Comparison of ENCODE assay signal across 11 mouse cellular contexts in the genomic region with DNA sequence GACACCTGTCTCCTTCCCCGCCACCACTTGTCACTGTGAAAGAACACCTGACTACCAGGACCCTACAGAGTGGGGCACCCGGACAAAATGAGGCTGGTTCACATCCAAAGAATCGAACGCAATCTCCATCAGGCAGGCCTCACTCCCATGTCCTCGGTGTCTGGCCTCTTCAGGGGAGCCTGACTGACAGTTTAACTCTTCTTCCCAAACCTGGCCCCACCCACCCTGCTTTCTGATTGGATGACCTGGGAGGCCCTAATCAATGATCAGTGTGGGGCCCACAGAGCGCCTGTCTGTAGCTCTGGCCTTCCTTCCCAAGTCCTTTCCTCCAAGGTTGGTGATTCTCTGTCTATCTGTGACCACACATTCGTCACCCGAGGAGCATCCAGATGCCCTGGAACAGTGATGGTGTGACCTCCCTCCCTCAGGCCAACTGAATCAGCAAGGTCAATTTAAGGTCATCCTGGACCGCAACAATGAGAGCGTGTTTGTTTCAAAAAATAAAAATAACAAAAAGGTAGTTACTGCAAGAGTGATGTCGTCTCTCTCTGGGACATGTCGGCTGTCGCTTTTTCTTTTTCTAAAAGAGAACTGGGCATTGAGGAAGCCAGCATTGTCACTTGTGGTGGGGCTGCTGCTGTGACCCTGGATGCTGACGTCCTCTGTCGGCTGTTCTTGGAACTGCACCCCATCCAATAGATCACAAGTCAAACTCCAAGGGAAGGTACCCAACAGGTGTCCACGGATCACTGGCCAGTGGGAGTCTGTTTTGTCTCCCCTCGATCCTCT. TPM values are rescaled to one million over a fixed set of nuclear protein-coding genes. Genes with fewer than 3 reads are reported as not detected.
A peak's percentile ranks its signal among the peaks of the same experiment; 100 is the strongest.
DNase-seq lines count a peak whose midpoint lies in the region; ATAC-seq and TF ChIP-seq lines count a peak whose summit lies in the region.
"Had no signal": no experiment of that assay in that cellular context is flagged by ENCODE, and none has a peak within 500 bp of the region (broad histone marks: within the 10 kb centered on the region; RNA-seq: fewer than 3 reads in every experiment).

No protein-coding gene starts in this region.

- no peak overlapping the region for H3K4me2 ChIP-seq in hindbrain, embryonic 11.5 days (replicated peaks; ENCODE audit: low read depth, low read length)
- no peak overlapping the region for H3K4me2 ChIP-seq in hindbrain, embryonic 14.5 days (replicated peaks)
- H3K4me2 ChIP-seq in CH12.LX (ENCODE audit: insufficient read depth, low read depth, poor library complexity, severe bottlenecking) = peak overlapping the region; percentile 96
- H3K4me2 ChIP-seq in liver, embryonic 11.5 days = peak overlapping the region; percentile 79
- H3K4me2 ChIP-seq: heart, embryonic 15.5 days had no signal

- in situ Hi-C loops in CH12.LX (cut with MboI; ENCODE audit: low pct_ligation_motif_present, low pct_unique_long_range_greater_than_20kb, low sequenced_read_pairs) = loop anchor here (25.0 kb wide), 1 partner anchor 428 kb away; no protein-coding TSS in a partner anchor

- DNase-seq in hindbrain, embryonic 11.5 days (ENCODE audit: low spot score) = peak; percentile 34
- no peak for DNase-seq in hindbrain, embryonic 14.5 days (ENCODE audit: low spot score)
- peak; percentile 92 for DNase-seq in CH12.LX (ENCODE audit: extremely low read depth)
- DNase-seq in liver, embryonic 11.5 days (ENCODE audit: low spot score) = peak; percentile 66
- no peak for DNase-seq in adrenal gland, postnatal 4 days (ENCODE audit: low spot score in 2 of 2)
- no peak for DNase-seq in ovary, postnatal 10 days (ENCODE audit: low spot score)
- no peak for DNase-seq in gastrocnemius, postnatal 14 days
- DNase-seq: thymus, adult 18-20 months had no signal

- peak; percentile 33; the same call in 1 of the 2 replicates for TF ChIP-seq EP300 in CH12.LX (IDR thresholded peaks at IDR 0.05; ENCODE audit: low read length)

- no peak overlapping the region for H3K9ac ChIP-seq in hindbrain, embryonic 11.5 days (ENCODE audit: low read depth, low read length)
- no peak overlapping the region for H3K9ac ChIP-seq in hindbrain, embryonic 14.5 days
- peak overlapping the region; percentile 88 for H3K9ac ChIP-seq in CH12.LX (ENCODE audit: insufficient read depth, low read depth)
- peak overlapping the region; percentile 65 for H3K9ac ChIP-seq in liver, embryonic 11.5 days (ENCODE audit: low read depth, low read length)
- H3K9ac ChIP-seq: heart, embryonic 15.5 days had no signal

- dilution Hi-C loops in CH12.LX (cut with MboI; ENCODE audit: extremely low pct_ligation_motif_present, extremely low pct_unique_long_range_greater_than_20kb, low sequenced_read_pairs) = no loop called here

- TF ChIP-seq POLR2A in CH12.LX (IDR thresholded peaks at IDR 0.05; ENCODE audit: low read depth, low read length) = peak; percentile 94
- TF ChIP-seq POLR2A in bone marrow macrophage, adult 2 months (IDR thresholded peaks at IDR 0.05; ENCODE audit: borderline replicate concordance, low read depth, low read length) = no peak

- TF ChIP-seq CTCF in CH12.LX (conservative IDR thresholded peaks at IDR 0.05 in 1 of 2, IDR thresholded peaks at IDR 0.05 in 1 of 2; ENCODE audit: low read depth in 2 of 2, low read length in 2 of 2) = peak; percentile 86 to 99
- peak; percentile 62; the same call in 1 of the 2 replicates for TF ChIP-seq CTCF in bone marrow macrophage, adult 2 months (IDR thresholded peaks at IDR 0.05; ENCODE audit: low read depth, low read length)

- no peaks in the 10 kb centered on the region for H3K79me2 ChIP-seq in CH12.LX (replicated peaks; ENCODE audit: control insufficient read depth, extremely low read depth, insufficient read depth, poor library complexity, severe bottlenecking)

- H3K36me3 ChIP-seq in hindbrain, embryonic 11.5 days (ENCODE audit: control insufficient read depth, insufficient read depth, low read length) = no peaks in the 10 kb centered on the region
- H3K36me3 ChIP-seq in hindbrain, embryonic 14.5 days (replicated peaks; ENCODE audit: control insufficient read depth, insufficient read depth) = no peaks in the 10 kb centered on the region
- peaks cover 0 to 5% of the 10 kb centered on the region in 2 experiments for H3K36me3 ChIP-seq in CH12.LX (replicated peaks in 1 of 2; ENCODE audit: control insufficient read depth in 1 of 2, insufficient read depth in 1 of 2, low read length in 1 of 2)
- no peaks in the 10 kb centered on the region for H3K36me3 ChIP-seq in liver, embryonic 11.5 days (ENCODE audit: control insufficient read depth, insufficient read depth, low read length)
- H3K36me3 ChIP-seq: heart, embryonic 15.5 days had no signal

- peak; percentile 32; the same call in 1 of the 2 replicates for ATAC-seq in hindbrain, embryonic 11.5 days (ENCODE audit: low FRiP score)
- no peak for ATAC-seq in hindbrain, embryonic 14.5 days (ENCODE audit: low FRiP score)
- ATAC-seq in liver, embryonic 11.5 days (replicated peaks; ENCODE audit: low FRiP score) = peak; percentile 93

- intact Hi-C loops in gastrocnemius, postnatal 14 days (cut with DNase I; ENCODE audit: low total_unique reads) = no loop called here

- peak; percentile 77 for TF ChIP-seq RAD21 in CH12.LX (IDR thresholded peaks at IDR 0.05; ENCODE audit: low read depth, low read length)

- peaks cover 5% of the 10 kb centered on the region for H3K4me1 ChIP-seq in hindbrain, embryonic 11.5 days (replicated peaks; ENCODE audit: control insufficient read depth, insufficient read depth, low read length)
- H3K4me1 ChIP-seq in hindbrain, embryonic 14.5 days (replicated peaks; ENCODE audit: control insufficient read depth, insufficient read depth, low read length) = 0 out of 2 replicates have a peak, but pooled peaks cover 9% of the 10 kb centered on the region
- peaks cover 18 to 59% of the 10 kb centered on the region in 2 experiments for H3K4me1 ChIP-seq in CH12.LX (ENCODE audit: control insufficient read depth in 1 of 2, insufficient read depth in 2 of 2)
- H3K4me1 ChIP-seq in bone marrow macrophage, adult 2 months (ENCODE audit: control insufficient read depth, insufficient read depth, low read length) = peaks cover 20% of the 10 kb centered on the region
- H3K4me1 ChIP-seq in liver, embryonic 11.5 days (replicated peaks; ENCODE audit: control insufficient read depth, insufficient read depth, low read length) = peaks cover 38% of the 10 kb centered on the region

- H3K27ac ChIP-seq in hindbrain, embryonic 11.5 days (ENCODE audit: low read depth, low read length) = no peak overlapping the region
- no peak overlapping the region for H3K27ac ChIP-seq in hindbrain, embryonic 14.5 days
- peak overlapping the region; percentile 96 for H3K27ac ChIP-seq in CH12.LX (ENCODE audit: insufficient read depth, low read depth)
- peak overlapping the region; percentile 52 for H3K27ac ChIP-seq in bone marrow macrophage, adult 2 months (ENCODE audit: insufficient read depth, low read depth, low read length)
- peak overlapping the region; percentile 82 for H3K27ac ChIP-seq in liver, embryonic 11.5 days (ENCODE audit: low read depth, low read length)
- H3K27ac ChIP-seq: heart, embryonic 15.5 days had no signal

- 24% methylated on average over 17 of the region's 17 CpGs for WGBS in hindbrain, embryonic 11.5 days
- 25% methylated on average over 17 of the region's 17 CpGs for WGBS in hindbrain, embryonic 14.5 days
- WGBS in liver, embryonic 11.5 days = 24% methylated on average over 17 of the region's 17 CpGs

- H3K9me3 ChIP-seq in hindbrain, embryonic 11.5 days (ENCODE audit: control insufficient read depth, low read length) = no peaks in the 10 kb centered on the region
- H3K9me3 ChIP-seq in hindbrain, embryonic 14.5 days (ENCODE audit: control insufficient read depth, low read length) = no peaks in the 10 kb centered on the region
- no peaks in the 10 kb centered on the region for H3K9me3 ChIP-seq in CH12.LX (replicated peaks; ENCODE audit: low read length)
- H3K9me3 ChIP-seq in liver, embryonic 11.5 days (ENCODE audit: control insufficient read depth, low read length) = no peaks in the 10 kb centered on the region
- H3K9me3 ChIP-seq: heart, embryonic 15.5 days; megakaryocyte, embryonic 14.5 days had no signal

- 0 out of 2 replicates have a peak, but pooled peaks cover 3% of the 10 kb centered on the region for H3K27me3 ChIP-seq in hindbrain, embryonic 11.5 days (ENCODE audit: control insufficient read depth, insufficient read depth, low read length)
- no peaks in the 10 kb centered on the region for H3K27me3 ChIP-seq in hindbrain, embryonic 14.5 days (ENCODE audit: control insufficient read depth, insufficient read depth, low read length)
- H3K27me3 ChIP-seq in CH12.LX (replicated peaks) = no peaks in the 10 kb centered on the region
- no peaks in the 10 kb centered on the region for H3K27me3 ChIP-seq in liver, embryonic 11.5 days (replicated peaks; ENCODE audit: control insufficient read depth, insufficient read depth, low read length)
- H3K27me3 ChIP-seq: heart, embryonic 15.5 days; megakaryocyte, embryonic 14.5 days had no signal

- no peak overlapping the region for H3K4me3 ChIP-seq in hindbrain, embryonic 11.5 days (ENCODE audit: low read depth, low read length)
- H3K4me3 ChIP-seq in hindbrain, embryonic 14.5 days (replicated peaks; ENCODE audit: low read length) = no peak overlapping the region
- H3K4me3 ChIP-seq in CH12.LX (replicated peaks in 1 of 3; ENCODE audit: low read depth in 2 of 3, low read length in 2 of 3, poor library complexity in 1 of 3) = peak overlapping the region; percentile 51 to 57 (median 56)
- no peak overlapping the region for H3K4me3 ChIP-seq in bone marrow macrophage, adult 2 months (ENCODE audit: insufficient read depth, low read length)
- H3K4me3 ChIP-seq in liver, embryonic 11.5 days (ENCODE audit: low read depth, low read length) = peak overlapping the region; percentile 26
- H3K4me3 ChIP-seq: heart, embryonic 15.5 days had no signal

TF ChIP-seq in CH12.LX, 34 proteins besides CTCF, POLR2A, EP300 and RAD21 (continues in another document):
- peak; percentile 96 for TF ChIP-seq MAX (IDR thresholded peaks at IDR 0.05; ENCODE audit: low read length)
- peak; percentile 49; the same call in 1 of the 2 replicates for TF ChIP-seq CHD2 (IDR thresholded peaks at IDR 0.05; ENCODE audit: low read length)
- TF ChIP-seq CHD1 (IDR thresholded peaks at IDR 0.05; ENCODE audit: low read depth, low read length) = no peak; the same call in 1 of the 2 replicates
- TF ChIP-seq E2F4 (IDR thresholded peaks at IDR 0.05; ENCODE audit: insufficient replicate concordance, low read depth, low read length) = no peak

RNA-seq across cellular contexts. Expression of a gene that starts 28.7 kb away (rescaled TPM):
- 91.2 and 110 TPM in 2 replicates for polyA plus RNA-seq in hindbrain, embryonic 11.5 days (2014; fragmentation: Nextera tagmentation; extraction: Ambion mirVana)
- polyA plus RNA-seq in hindbrain, embryonic 14.5 days (2014; fragmentation: Nextera tagmentation; extraction: Ambion mirVana) = 67.8 and 74.8 TPM in 2 replicates
- total RNA-seq in CH12.LX (2012; rRNA removed) (67.1 and 85.9 TPM in 2 replicates), CH12.LX (2014; rRNA removed) (145 and 150 TPM in 2 replicates)
- polyA plus RNA-seq in CH12.LX (2012; ENCODE audit: insufficient read length, low read depth) = 163 and 167 TPM in 2 replicates
- polyA plus RNA-seq in bone marrow macrophage, adult 2 months (2012; ENCODE audit: insufficient read depth, insufficient read length, missing spikeins) = 74.3 and 89.8 TPM in 2 replicates
- polyA plus RNA-seq in liver, embryonic 11.5 days (2014; fragmentation: Nextera tagmentation; extraction: Ambion mirVana) = 143 and 166 TPM in 2 replicates
- total RNA-seq in adrenal gland, postnatal 4 days (2021) = 100 to 1,000 TPM; 160 to 167 TPM
- 10 to 100 TPM; 54.3 to 58.5 TPM for total RNA-seq in gastrocnemius, postnatal 14 days (2021)

Comparison
In these comparisons a context has a peak if more than half of its experiments do, and no peak if none do; other contexts are left out.
1. DNase-seq: peak in hindbrain, embryonic 11.5 days (single experiment), CH12.LX (single experiment) and liver, embryonic 11.5 days (single experiment); none in hindbrain, embryonic 14.5 days (single experiment), adrenal gland, postnatal 4 days (0 of 2), ovary, postnatal 10 days (single experiment) and gastrocnemius, postnatal 14 days (single experiment).
2. H3K27ac ChIP-seq: peak in CH12.LX (single experiment), bone marrow macrophage, adult 2 months (single experiment) and liver, embryonic 11.5 days (single experiment); none in hindbrain, embryonic 11.5 days (single experiment) and hindbrain, embryonic 14.5 days (single experiment).
3. H3K4me2 ChIP-seq: peak in CH12.LX (single experiment) and liver, embryonic 11.5 days (single experiment); none in hindbrain, embryonic 11.5 days (single experiment) and hindbrain, embryonic 14.5 days (single experiment).
4. H3K4me3 ChIP-seq: peak in CH12.LX (3 of 3) and liver, embryonic 11.5 days (single experiment); none in hindbrain, embryonic 11.5 days (single experiment), hindbrain, embryonic 14.5 days (single experiment) and bone marrow macrophage, adult 2 months (single experiment).
5. H3K9ac ChIP-seq: peak in CH12.LX (single experiment) and liver, embryonic 11.5 days (single experiment); none in hindbrain, embryonic 11.5 days (single experiment) and hindbrain, embryonic 14.5 days (single experiment).